Mouse (Mus musculus) kidney, adult 2 months (tissue): ENCODE measurements around the gene Dusp10.

Experiments used
- CTCF ChIP-seq: fragments of 200-500 bp; conservative IDR thresholded peaks from 2 replicates; pipeline ENCODE4 v1.5.1; 2011; ENCODE audit warnings: low read depth, mild to moderate bottlenecking, control low read depth, low read length, moderate library complexity, mixed read lengths; ENCODE audit not compliant: insufficient read depth, insufficient read length
- POLR2A ChIP-seq: fragments of 200-500 bp; IDR thresholded peaks from one replicate; pipeline ENCODE4 v1.6.1; 2011; ENCODE audit warnings: low read depth, low read length, control low read depth

GRCm38 (mm10) chr1:183965341-183965740 is 47.8 kb upstream of the Dusp10 start:
- TF ChIP-seq POLR2A (no peak), CTCF (no peak)
